Mouse (Mus musculus): ENCODE results near the gene Zfp507. TPM values are rescaled to one million over a fixed set of nuclear protein-coding genes. Genes with fewer than 3 reads are reported as not detected.
A peak's percentile ranks its signal among the peaks of the same experiment; 100 is the strongest.

The Zfp507 gene
- 5.9 and 8.1 TPM in 2 replicates for polyA plus RNA-seq (2012; rRNA removed)

DNA sequence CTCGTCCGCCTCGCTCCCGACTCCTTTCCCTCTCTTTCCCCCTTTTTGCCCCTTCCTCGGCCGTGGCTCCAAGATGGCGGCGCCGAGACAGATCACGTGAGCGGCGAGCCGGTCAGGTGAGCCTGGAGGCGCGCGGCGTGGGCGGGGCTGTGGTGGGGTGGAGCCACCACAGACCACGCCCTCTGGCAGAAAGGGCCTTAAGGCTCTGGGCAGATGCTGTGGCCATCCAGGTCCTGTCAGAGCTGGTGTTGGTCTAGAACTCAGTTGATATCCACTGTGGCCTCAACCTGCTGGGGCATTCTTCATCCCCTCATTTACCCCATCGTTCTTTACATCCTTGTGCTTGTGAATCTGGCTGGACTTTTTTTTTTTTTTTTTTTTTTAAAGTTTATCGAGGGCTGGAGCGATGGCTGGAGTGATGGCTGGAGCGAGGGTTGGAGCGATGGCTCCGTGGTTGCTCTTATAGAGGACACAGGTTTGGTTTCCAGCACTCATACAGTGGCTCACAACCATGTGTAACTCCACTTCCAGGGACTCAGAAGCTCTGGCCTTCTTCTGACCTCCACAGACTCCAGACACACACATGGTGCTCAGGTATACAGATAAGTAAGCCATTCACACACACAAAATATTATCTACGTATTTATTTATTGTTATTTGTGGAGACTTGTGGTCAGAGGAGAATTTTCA is at the start of gene Zfp507:
Zfp507 (minus strand) TSS at position 98 of the 690 bp plus-strand sequence.
- 20% methylated on average over 26 of the region's 26 CpGs for WGBS
- TF ChIP-seq CTCF (IDR thresholded peaks at IDR 0.05; ENCODE audit: insufficient read depth, low read length) (no peak), POLR2A (IDR thresholded peaks at IDR 0.05; ENCODE audit: borderline replicate concordance, extremely low read depth, low read depth, low read length) (peak; percentile 46; the same call in 1 of the 2 replicates)

DNA sequence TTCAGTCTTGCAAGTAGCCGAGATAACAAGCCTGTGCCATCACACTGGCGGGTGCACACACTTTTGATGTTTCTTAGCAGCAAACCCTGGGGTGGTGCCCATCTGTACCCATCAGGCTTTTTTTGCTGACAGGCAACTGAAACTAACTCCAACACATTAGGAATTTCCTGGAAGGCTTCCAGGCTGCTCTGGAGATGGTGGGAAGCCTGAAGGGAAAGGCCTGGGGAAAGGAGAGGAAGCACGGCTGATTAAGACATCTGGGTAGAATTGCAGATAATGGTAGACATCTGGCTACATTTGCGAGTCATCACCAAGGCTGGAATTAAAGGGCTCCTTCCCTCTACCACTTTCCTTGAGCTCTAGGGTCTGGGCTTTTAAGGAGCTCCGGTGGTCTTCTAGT is 47.6 kb upstream of the Zfp507 start:
- no peak for DNase-seq
- WGBS = 63% methylated on average over 5 of the region's 5 CpGs
- no peak overlapping the region for H3K4me3 ChIP-seq (replicated peaks; ENCODE audit: extremely low read depth, low read depth, low read length)
- no peak for TF ChIP-seq CTCF (IDR thresholded peaks at IDR 0.05; ENCODE audit: insufficient read depth, low read length)
- no peak for TF ChIP-seq POLR2A (IDR thresholded peaks at IDR 0.05; ENCODE audit: borderline replicate concordance, extremely low read depth, low read depth, low read length)
- no peaks in the 10 kb centered on the region for H3K4me1 ChIP-seq (ENCODE audit: control insufficient read depth, insufficient read depth, low read length)

More for the DNA sequence above, at the start of gene Zfp507:
- peak; percentile 82 for DNase-seq
- Histone ChIP-seq H3K4me3 (replicated peaks; ENCODE audit: extremely low read depth, low read depth, low read length) (peak within 1 kb of the TSS; percentile 63), H3K4me1 (ENCODE audit: control insufficient read depth, insufficient read depth, low read length) (no peaks in the 10 kb centered on the region)

DNA sequence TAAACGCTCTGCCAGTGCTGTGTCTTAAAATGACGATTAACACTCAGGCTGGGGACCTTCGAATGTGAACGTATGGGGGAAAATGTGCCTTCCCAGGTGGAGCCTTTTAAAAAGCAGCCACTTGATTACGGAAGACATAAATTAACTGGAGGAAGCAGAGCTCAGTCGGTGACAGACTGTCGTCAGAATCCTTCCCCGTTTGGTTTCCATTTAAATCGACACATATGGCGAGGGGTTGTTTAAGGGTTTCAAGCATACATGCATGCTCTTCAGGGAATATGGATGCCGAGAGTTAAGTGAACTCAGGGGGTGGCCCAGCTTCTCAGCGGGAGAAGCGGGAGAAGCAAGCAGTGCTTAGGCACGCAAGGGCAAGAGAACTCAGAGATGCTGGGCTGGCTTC is 45.7 kb upstream of the Zfp507 start:
- TF ChIP-seq POLR2A (IDR thresholded peaks at IDR 0.05; ENCODE audit: borderline replicate concordance, extremely low read depth, low read depth, low read length) = no peak
- no peak for TF ChIP-seq CTCF (IDR thresholded peaks at IDR 0.05; ENCODE audit: insufficient read depth, low read length)
- Histone ChIP-seq H3K4me3 (replicated peaks; ENCODE audit: extremely low read depth, low read depth, low read length) (no peak overlapping the region), H3K4me1 (ENCODE audit: control insufficient read depth, insufficient read depth, low read length) (no peaks in the 10 kb centered on the region)
- WGBS = 55% methylated on average over 14 of the region's 14 CpGs
- no peak for DNase-seq

DNA sequence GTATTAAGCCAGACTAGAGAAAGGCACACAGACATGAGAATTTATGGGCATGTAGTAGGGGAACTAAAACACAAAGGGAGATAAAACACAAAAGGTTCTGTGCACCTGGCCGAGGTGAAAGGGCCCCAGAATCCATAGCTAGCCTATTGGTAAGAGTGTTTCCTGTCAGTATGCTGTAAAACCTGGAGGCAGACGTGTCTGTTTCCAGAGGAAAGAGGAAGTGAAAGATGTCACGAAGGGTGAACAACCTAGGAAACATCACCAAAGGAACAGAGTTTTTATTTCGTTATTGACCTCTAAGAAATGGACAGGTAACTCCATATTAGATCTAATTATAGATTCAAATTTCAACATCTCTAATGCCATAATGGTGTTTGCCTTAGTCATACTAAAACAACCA is 37.7 kb upstream of the Zfp507 start:
- Histone ChIP-seq H3K4me1 (ENCODE audit: control insufficient read depth, insufficient read depth, low read length) (no peaks in the 10 kb centered on the region), H3K4me3 (replicated peaks; ENCODE audit: extremely low read depth, low read depth, low read length) (no peak overlapping the region)
- 50% methylated on average over 4 of the region's 4 CpGs for WGBS
- no peak for TF ChIP-seq CTCF (IDR thresholded peaks at IDR 0.05; ENCODE audit: insufficient read depth, low read length)
- no peak for TF ChIP-seq POLR2A (IDR thresholded peaks at IDR 0.05; ENCODE audit: borderline replicate concordance, extremely low read depth, low read depth, low read length)
- DNase-seq = no peak

DNA sequence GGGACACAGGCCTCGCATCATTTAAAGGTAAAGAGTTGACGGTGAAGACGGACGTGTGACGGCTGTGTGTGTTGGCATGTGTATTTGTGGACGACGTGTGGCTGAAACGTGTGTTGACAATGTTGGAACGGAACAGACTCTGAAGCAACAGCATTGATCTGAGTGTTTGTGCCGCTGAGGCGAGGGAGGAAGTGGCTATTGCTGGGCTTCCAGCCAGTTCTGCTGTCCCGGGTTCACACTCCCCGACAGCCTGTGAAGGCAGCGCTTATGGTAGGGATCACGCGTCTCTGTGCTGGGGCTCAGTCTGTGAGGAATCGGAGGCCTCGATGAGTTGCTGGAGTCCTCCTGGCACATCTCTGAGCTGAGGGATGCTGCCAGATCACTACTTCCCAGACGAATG is 34.0 kb upstream of the Zfp507 start:
- 25% methylated on average over 19 of the region's 19 CpGs for WGBS

DNA sequence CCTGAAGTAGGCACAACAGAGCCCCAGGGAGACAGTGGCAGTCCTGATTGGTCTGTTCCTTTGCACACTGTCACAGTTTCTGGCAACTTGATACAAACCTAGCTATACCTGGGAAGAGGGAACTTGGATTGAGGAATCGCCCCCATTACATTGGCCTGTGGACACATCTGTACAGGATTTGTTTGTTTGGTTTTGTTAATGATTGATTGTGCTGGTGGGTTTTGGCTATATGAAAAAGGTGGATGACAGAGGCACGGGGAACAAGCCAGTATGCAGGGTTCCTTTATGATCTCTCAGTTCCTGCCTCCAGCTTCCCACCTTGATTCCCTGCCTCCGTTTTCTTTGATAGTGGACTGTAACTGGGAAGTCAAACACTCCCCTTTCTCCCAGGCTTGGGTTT is 33.6 kb upstream of the Zfp507 start:
- no peak for DNase-seq
- Histone ChIP-seq H3K4me1 (ENCODE audit: control insufficient read depth, insufficient read depth, low read length) (no peaks in the 10 kb centered on the region), H3K4me3 (replicated peaks; ENCODE audit: extremely low read depth, low read depth, low read length) (no peak overlapping the region)
- WGBS = 43% methylated on average over 3 of the region's 3 CpGs
- TF ChIP-seq CTCF (IDR thresholded peaks at IDR 0.05; ENCODE audit: insufficient read depth, low read length) (no peak), POLR2A (IDR thresholded peaks at IDR 0.05; ENCODE audit: borderline replicate concordance, extremely low read depth, low read depth, low read length) (no peak)

More for the DNA sequence above, 34.0 kb upstream of the Zfp507 start:
- no peaks in the 10 kb centered on the region for H3K4me1 ChIP-seq (ENCODE audit: control insufficient read depth, insufficient read depth, low read length)
- DNase-seq = peak; percentile 33
- H3K4me3 ChIP-seq (replicated peaks; ENCODE audit: extremely low read depth, low read depth, low read length) = no peak overlapping the region
- no peak for TF ChIP-seq POLR2A (IDR thresholded peaks at IDR 0.05; ENCODE audit: borderline replicate concordance, extremely low read depth, low read depth, low read length)
- no peak for TF ChIP-seq CTCF (IDR thresholded peaks at IDR 0.05; ENCODE audit: insufficient read depth, low read length)

DNA sequence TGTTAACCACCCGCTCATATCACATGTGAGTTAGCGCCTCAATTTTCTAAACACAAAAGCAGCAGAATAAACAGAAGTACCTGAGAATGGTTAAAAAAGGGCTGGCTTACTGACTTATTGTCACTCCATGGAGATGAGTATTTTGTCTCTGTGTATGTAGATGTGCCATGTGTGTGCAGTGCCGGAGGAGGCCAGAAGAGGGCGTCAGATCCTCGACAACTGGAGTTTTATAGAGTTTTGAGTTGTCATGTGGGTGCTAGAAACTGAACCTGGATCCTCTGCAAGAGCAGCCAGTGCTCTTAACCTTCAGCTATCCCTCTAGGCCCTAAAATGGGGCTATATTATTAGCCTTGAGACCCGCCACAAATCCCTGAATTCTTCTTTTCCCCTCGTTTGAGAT is 27.3 kb upstream of the Zfp507 start:
- TF ChIP-seq CTCF (IDR thresholded peaks at IDR 0.05; ENCODE audit: insufficient read depth, low read length) (no peak), POLR2A (IDR thresholded peaks at IDR 0.05; ENCODE audit: borderline replicate concordance, extremely low read depth, low read depth, low read length) (no peak)
- DNase-seq = no peak
- Histone ChIP-seq H3K4me3 (replicated peaks; ENCODE audit: extremely low read depth, low read depth, low read length) (no peak overlapping the region), H3K4me1 (ENCODE audit: control insufficient read depth, insufficient read depth, low read length) (no peaks in the 10 kb centered on the region)
- 81% methylated on average over 7 of the region's 7 CpGs for WGBS

DNA sequence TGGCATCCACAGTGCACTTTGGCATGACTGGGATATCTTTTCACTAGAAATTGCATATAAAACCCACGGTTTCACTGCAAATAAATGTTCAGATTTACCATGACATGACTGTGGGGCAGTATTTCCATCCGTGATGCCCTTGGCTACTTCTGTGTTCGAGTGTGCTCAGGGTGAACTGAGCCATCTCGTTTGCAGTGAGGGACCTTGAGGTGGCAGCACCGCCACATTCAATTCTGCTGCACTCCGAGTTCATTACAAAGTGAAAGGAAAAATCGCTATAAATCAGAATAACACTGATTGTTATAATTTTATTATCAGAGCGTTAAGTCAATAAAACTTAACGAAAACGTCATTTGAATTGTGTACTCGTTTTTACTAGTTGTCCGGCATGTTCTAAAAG is 21.1 kb upstream of the Zfp507 start:
- WGBS = 63% methylated on average over 12 of the region's 12 CpGs
- H3K4me1 ChIP-seq (ENCODE audit: control insufficient read depth, insufficient read depth, low read length) = peaks cover 2% of the 10 kb centered on the region; the same call in 1 of the 2 replicates
- H3K4me3 ChIP-seq (replicated peaks; ENCODE audit: extremely low read depth, low read depth, low read length) = no peak overlapping the region
- TF ChIP-seq CTCF (IDR thresholded peaks at IDR 0.05; ENCODE audit: insufficient read depth, low read length) (peak; percentile 33; the same call in 1 of the 2 replicates), POLR2A (IDR thresholded peaks at IDR 0.05; ENCODE audit: borderline replicate concordance, extremely low read depth, low read depth, low read length) (no peak)
- DNase-seq = no peak

DNA sequence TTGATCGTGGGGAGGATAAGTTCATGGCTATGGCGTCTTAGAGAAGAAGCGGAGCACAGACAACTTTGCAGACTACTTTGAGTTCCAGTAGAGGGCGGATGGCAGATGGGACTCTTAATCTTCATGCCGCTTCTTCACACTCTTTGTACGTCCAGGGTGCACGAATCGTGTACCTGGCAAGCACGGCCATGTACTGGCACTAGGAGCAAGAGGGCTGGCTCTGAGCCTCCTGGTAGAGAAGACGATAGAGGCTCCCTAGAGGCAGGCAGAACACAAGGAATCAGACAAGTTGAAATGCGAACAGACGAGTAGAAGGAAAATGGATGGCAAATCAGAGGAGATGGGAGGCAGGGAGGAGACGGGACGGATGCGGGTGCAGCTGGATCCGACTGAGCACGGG is 19.5 kb upstream of the Zfp507 start:
- Histone ChIP-seq H3K4me3 (replicated peaks; ENCODE audit: extremely low read depth, low read depth, low read length) (no peak overlapping the region), H3K4me1 (ENCODE audit: control insufficient read depth, insufficient read depth, low read length) (peaks cover 2% of the 10 kb centered on the region; the same call in 1 of the 2 replicates)
- no peak for DNase-seq
- 74% methylated on average over 17 of the region's 17 CpGs for WGBS
- TF ChIP-seq POLR2A (IDR thresholded peaks at IDR 0.05; ENCODE audit: borderline replicate concordance, extremely low read depth, low read depth, low read length) (no peak), CTCF (IDR thresholded peaks at IDR 0.05; ENCODE audit: insufficient read depth, low read length) (no peak)

DNA sequence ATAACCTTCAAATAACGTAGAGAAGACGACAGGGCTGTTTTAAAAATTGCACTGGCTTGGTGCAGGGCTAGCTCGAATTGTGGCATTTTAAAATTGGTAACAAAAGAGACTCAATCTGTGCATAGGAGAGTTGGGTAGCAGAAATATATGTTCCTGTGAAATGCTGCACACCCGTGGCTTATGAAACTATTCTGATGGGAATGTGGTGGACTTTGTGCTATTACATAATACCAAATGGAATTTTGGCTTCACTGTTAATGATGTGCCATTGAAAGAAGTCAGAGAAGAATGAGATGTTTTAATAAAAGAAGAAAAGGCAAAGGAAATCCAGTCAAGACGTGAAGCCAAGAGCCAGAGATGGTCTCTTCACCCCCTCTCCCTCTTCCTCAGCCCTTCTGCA is 18.6 kb upstream of the Zfp507 start:
- no peak for DNase-seq
- Histone ChIP-seq H3K4me3 (replicated peaks; ENCODE audit: extremely low read depth, low read depth, low read length) (no peak overlapping the region), H3K4me1 (ENCODE audit: control insufficient read depth, insufficient read depth, low read length) (peaks cover 2% of the 10 kb centered on the region; the same call in 1 of the 2 replicates)
- no peak for TF ChIP-seq POLR2A (IDR thresholded peaks at IDR 0.05; ENCODE audit: borderline replicate concordance, extremely low read depth, low read depth, low read length)
- TF ChIP-seq CTCF (IDR thresholded peaks at IDR 0.05; ENCODE audit: insufficient read depth, low read length) = no peak
- WGBS = 63% methylated on average over 5 of the region's 5 CpGs

All from lung, adult 2 months (tissue).